Mouse (Mus musculus) right cerebral cortex, postnatal 10 days (tissue): Measurements from ENCODE around the gene Kctd11.
A peak's percentile ranks its signal among the peaks of the same experiment; 100 is the strongest.

Source experiments
- DNase-seq, 2 experiments: peaks; one replicate each; pipeline ENCODE4 v3.0.0; 2021; ENCODE audit warnings: low spot score in 2 of 2

The Kctd11 gene

GRCm38 (mm10) chr11:69849128-69849527 is 32.1 kb downstream of the Kctd11 start:
- no peak for DNase-seq

GRCm38 (mm10) chr11:69848021-69848420 is 33.2 kb downstream of the Kctd11 start:
- DNase-seq: peak in 1 of 2 experiments; percentile 33

GRCm38 (mm10) chr11:69846738-69847688 is 34.2 kb downstream of the Kctd11 start:
- DNase-seq: peak in 1 of 2 experiments; percentile 33

- peak; percentile 91 to 92 for DNase-seq
These were observed 35.0 kb downstream of the Kctd11 start, which contains the start of gene Plscr3 for GRCm38 (mm10) chr11:69846198-69846680. Gene Plscr3 (plus strand): TSS chr11:69846376.

GRCm38 (mm10) chr11:69838714-69839104 is 42.5 kb downstream of the Kctd11 start:
- no peak for DNase-seq

- DNase-seq: peak; percentile 98 to 99
These were observed 43.1 kb downstream of the Kctd11 start, which contains the start of gene Tmem256 for GRCm38 (mm10) chr11:69837952-69838713. Gene Tmem256 (plus strand): TSS chr11:69838514.

GRCm38 (mm10) chr11:69837604-69837951 is 43.6 kb downstream of the Kctd11 start, which contains the start of gene Nlgn2:
Gene Nlgn2 (minus strand): TSS chr11:69837784.
- no peak for DNase-seq

GRCm38 (mm10) chr11:69836703-69837576 is 44.3 kb downstream of the Kctd11 start:
- peak; percentile 62 to 71 for DNase-seq

- DNase-seq: no peak
These were observed 45.3 kb downstream of the Kctd11 start for GRCm38 (mm10) chr11:69835966-69836335.

GRCm38 (mm10) chr11:69835326-69835965 is 45.8 kb downstream of the Kctd11 start:
- DNase-seq: no peak

- DNase-seq: no peak
These were observed 47.1 kb downstream of the Kctd11 start for GRCm38 (mm10) chr11:69834001-69834549.

- no peak for DNase-seq
These were observed 47.7 kb downstream of the Kctd11 start for GRCm38 (mm10) chr11:69833554-69833953.

GRCm38 (mm10) chr11:69828832-69829231 is 52.4 kb downstream of the Kctd11 start:
- DNase-seq: peak in 1 of 2 experiments; percentile 26
